Mouse (Mus musculus) natural killer cell, adult 2 months (primary cell): Measurements from ENCODE around the gene Ap4s1.
A peak's percentile ranks its signal among the peaks of the same experiment; 100 is the strongest.

Experiments used
- DNase-seq, 2 experiments: peaks; one replicate each; pipeline ENCODE4 v3.0.0; 2022; ENCODE audit warnings: low spot score in 2 of 2

Gene Ap4s1

DNA sequence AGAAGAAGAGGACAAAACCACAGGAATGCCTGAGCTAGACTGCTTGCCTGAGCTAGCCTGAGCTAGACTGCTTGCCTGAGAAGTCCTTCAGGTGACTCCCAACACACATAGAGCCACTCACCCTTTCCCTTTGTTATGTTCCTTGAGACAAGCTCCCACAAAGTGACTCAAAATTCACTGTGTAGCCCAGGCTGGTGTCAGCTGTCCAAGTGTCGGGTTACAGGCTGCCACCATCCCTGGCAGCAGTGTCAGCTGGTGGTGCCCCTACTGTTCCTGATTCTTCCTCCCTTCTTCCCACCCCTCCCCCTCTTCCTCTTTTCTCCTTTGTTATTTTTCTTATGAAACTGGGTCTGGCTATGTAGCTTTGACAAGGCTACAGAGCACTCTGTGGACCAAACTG is 13.0 kb downstream of the Ap4s1 start:
- DNase-seq: no peak

GRCm38 (mm10) chr12:51704572-51704971 is 13.7 kb downstream of the Ap4s1 start:
- no peak for DNase-seq

- no peak for DNase-seq
These were observed 14.9 kb downstream of the Ap4s1 start for GRCm38 (mm10) chr12:51705778-51706177.

GRCm38 (mm10) chr12:51706673-51707235 is 15.9 kb downstream of the Ap4s1 start:
- no peak for DNase-seq

- DNase-seq: no peak
These were observed 18.3 kb downstream of the Ap4s1 start for GRCm38 (mm10) chr12:51708941-51709686.

DNA sequence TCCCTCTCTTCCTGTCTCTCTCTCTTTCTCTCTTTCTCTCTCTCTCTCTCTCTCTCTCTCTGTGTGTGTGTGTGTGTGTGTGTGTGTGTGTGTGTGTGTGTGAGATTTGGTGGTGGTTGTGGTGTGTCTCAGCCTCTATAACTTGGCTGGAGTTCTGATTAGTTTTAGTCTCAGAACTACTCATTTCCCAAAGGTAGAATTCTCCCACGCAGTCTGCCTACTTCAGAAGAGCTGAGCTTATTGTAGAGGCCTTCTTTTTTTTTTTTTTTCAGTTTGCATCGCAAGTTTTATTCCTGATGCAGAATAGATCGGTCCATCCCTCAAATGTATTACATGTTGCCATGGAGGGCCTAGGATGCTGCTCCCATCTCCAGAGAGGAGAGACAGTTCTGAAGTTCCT is 18.9 kb downstream of the Ap4s1 start:
- no peak for DNase-seq

- no peak for DNase-seq
These were observed 19.3 kb downstream of the Ap4s1 start for GRCm38 (mm10) chr12:51710154-51710553.

DNA sequence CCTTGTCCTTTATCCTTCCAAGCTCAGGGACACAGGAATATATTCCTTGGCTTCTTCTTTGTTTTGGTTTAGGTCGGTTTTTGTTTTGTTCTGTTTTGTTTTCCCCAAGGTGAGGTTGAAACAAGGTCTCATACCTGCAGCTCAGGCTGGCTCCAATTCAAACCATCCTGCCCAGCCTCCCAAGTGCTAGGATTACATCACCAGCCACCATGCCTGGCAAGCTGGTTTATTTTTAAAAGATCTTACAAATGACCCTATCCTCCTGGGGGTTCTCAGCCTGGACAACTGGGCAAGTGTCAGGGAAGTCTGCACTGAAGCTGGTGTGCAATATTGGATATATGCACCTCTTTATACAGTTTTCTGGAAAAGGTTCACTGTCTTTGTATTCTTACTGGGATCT is 21.9 kb downstream of the Ap4s1 start:
- DNase-seq: no peak

GRCm38 (mm10) chr12:51718617-51719016 is 27.8 kb downstream of the Ap4s1 start:
- DNase-seq: no peak

GRCm38 (mm10) chr12:51721836-51722235 is 31.0 kb downstream of the Ap4s1 start:
- no peak for DNase-seq

DNA sequence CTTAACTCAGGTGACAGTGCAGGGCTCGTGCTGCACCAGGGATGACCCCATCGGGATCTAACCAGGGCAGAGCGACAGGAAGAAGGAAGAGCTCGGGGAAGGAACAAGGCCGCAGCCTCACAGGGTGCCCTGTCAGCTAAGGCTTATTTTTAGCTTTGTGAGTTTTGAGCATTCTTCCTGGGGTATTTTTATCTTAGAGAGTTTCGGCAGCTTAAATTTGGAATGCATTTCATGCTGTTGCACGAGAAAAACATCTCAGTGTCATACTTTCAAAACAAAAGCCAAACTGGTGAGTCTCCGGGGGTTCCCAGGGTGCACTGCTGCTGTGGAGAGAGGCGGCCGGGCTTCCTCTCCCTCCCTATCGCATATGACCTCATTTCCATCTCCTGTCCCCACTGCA is 38.2 kb downstream of the Ap4s1 start:
- DNase-seq: no peak

GRCm38 (mm10) chr12:51729827-51730226 is 39.0 kb downstream of the Ap4s1 start:
- DNase-seq: no peak

DNA sequence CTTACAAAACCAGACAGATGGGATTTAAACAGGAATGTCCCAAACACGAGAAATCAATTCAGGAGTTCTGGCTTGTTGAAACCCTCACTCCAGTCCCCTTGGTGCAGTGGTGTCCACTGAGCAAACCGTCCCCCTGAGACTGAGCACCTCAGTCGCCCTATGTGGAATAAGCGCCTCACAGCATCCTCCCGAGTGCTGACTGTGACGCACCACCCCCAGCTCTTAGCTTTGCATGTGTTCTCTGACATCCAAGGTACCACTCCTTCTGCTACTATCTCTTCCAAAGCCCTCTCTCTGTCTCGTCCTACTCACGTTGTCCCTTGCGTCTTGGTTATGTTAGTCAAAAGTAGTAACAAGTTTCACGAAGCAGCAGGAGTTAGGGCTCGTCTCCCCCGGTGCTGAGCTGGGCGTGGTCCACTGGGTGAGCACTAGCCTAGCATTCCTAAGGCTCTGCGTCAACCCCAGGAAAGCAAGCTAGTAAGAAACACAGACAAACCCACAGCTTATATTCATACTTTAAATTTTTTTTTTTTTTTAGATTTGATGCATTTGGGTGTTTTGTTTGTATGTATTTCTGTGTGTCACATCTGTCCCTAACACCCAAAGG is 43.9 kb downstream of the Ap4s1 start:
- DNase-seq: no peak

GRCm38 (mm10) chr12:51735840-51736271 is 45.0 kb downstream of the Ap4s1 start:
- no peak for DNase-seq

GRCm38 (mm10) chr12:51736381-51736780 is 45.5 kb downstream of the Ap4s1 start:
- DNase-seq: no peak

GRCm38 (mm10) chr12:51736807-51737206 is 46.0 kb downstream of the Ap4s1 start:
- DNase-seq: no peak

GRCm38 (mm10) chr12:51741690-51742089 is 50.9 kb downstream of the Ap4s1 start:
- peak; percentile 18 to 41 for DNase-seq

DNA sequence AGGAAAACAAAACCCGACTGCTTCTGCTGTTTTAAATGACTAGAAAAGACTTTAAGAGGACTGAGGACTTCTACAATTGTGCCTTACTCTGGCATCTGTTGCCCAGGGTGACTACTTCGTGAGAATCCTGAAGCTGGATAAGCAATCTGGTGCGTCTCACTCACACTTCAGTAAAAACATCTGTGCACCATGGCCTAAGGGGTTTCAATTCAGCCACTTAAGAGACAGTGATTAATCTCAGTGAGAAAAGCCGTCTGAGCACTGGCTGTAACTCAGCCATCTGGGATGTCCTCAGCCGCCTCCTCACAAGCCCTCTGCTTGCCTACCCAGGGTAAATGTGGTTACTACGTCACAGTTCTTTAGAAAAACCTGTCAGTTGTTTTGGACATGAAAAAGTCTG is 54.1 kb downstream of the Ap4s1 start:
- no peak for DNase-seq

DNA sequence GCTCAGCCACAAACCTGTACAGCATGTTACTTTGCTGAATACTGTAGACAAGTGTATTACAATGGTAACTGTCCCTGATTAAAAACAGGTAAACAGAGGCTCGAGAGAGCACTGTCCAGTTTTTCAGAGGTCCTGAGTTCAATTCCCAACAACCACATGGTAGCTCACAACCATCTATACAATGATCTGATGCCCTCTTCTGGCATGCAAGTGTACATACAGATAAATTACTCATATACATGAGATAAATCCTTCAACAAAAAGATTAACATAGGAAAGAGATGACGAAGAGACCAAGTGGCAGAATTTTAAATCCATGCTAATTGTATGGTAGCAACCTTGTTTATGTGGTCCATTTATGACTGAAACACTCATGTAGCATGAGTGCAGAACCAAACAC is 56.5 kb downstream of the Ap4s1 start:
- no peak for DNase-seq

- no peak for DNase-seq
These were observed 65.2 kb downstream of the Ap4s1 start for GRCm38 (mm10) chr12:51755938-51756598.

DNA sequence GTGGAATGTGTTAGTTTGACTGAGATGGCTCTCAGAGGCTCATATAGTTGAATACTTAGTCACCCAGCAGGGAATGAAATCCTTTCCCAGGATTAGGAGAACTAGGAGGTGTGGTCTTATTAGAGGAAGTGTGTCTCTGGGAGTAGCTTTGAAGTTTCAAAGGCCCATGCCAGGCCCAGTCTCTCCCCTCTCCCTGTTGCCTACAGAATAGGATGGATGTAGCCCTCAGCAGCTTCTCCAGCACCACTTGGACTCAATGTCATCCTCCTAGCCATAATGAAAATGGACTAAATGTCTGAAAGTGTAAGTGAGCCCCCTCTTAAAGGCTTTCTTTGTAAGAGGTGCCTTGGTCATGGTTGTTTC is 65.7 kb downstream of the Ap4s1 start:
- no peak for DNase-seq

- no peak for DNase-seq
These were observed 68.5 kb downstream of the Ap4s1 start for GRCm38 (mm10) chr12:51759374-51759773.

- DNase-seq: peak in 1 of 2 experiments; percentile 6
These were observed 76.6 kb downstream of the Ap4s1 start for GRCm38 (mm10) chr12:51767454-51767853.
